Mouse (Mus musculus): Measurements from ENCODE around the gene Efcab9.

Efcab9 gene

DNA sequence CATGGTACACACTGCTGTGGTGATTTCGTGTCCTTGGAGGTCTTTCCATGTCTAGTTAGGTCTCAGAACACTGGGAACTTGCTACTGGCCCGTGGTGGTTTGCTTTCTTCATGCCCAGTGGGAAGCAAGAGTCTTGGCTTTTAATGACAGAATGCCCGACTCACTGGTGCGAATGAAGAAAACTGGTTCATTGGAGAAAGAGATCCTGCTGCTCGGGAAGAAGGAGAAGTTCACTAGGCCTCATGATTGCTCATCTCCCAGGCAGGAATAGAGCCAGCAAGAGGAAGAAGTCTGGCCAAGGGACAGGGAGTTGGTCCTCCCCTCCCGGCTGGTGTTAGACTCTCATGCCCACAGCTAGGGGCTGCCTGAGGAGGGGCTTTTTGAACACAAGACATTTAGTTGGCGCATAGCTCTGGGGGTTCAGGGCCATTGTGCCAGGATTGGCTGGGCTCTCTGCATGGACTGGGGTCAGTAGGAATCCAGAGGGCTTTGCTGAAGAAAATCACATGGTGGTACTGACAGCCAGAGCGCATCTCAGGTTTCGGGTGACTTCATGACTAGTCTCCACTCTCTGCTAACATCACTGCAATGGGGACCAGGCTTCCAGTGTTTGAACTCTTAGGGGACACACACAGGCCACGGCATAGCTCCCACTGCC is 24.6 kb upstream of the Efcab9 start:
- no peak for DNase-seq (ENCODE audit: low spot score)

DNA sequence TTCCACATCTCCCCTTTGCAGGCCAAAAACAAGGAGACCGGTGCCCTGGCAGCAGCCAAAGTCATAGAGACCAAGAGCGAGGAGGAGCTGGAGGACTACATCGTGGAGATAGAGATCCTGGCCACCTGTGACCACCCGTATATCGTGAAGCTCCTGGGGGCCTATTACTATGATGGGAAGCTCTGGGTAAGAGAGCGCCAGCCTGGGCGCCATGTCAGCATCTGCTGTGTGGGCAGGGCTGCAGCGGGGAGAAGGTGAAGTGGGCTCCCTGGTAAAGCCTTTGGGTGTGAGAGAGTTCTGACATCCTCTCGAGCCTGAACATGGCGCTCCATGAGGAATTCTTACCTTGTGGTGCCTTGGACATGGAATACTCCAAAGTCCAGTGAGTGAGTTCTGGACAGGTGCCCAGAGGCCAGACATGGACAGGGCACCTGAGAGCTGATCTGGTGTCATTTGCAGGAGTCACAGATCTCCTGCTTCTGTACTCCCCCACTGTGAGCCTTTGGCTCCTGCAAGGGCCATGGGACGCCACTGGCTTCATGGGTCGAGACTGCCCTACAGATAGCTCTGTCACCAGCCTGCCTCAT is 23.3 kb upstream of the Efcab9 start:
- DNase-seq (ENCODE audit: low spot score): no peak

DNA sequence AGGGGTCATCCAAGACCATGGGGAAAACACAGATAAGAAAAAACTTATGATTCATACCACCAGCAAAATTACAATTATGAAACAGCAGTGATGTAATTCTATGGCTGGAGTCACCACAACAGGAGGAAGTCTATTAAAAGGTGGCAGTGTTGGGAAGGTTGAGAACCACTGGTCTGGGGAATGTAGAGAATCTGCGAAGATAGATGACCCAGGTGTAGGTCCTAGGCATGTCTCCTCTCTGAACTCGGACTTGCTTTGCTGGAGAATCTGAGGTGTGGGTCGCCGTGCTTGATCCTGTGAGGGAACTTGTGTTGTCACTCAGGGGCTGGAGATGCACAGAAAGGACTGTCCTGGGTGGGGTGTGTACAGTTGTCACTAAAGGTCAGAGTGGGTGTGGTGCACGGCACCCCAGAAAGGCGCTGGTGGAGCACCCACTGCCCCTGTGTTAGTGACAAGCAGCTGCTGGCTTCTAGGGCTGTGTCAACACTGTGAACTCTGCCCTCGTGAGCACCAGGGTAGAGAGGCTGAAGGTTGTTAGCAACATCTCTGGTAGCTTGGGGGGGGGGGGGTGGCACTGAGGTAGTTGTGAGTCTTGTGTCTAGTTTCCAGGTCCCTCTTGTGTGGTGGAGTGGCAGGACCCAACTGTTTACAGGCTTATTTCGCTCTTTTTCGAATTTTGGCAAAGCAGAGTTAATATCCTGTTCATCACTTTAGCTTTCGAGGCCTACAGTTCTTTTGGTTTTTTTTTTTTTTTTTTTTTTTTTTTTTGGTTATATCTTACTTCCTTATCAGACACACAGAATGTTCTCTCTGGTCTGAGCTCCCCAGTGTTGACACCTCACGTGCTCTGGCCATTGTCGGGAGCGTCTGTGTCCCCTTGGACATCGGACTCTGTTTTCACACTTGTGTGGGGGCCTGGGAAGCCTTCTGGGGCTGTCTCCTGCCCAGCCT is 22.5 kb upstream of the Efcab9 start:
- no peak for DNase-seq (ENCODE audit: low spot score)

DNA sequence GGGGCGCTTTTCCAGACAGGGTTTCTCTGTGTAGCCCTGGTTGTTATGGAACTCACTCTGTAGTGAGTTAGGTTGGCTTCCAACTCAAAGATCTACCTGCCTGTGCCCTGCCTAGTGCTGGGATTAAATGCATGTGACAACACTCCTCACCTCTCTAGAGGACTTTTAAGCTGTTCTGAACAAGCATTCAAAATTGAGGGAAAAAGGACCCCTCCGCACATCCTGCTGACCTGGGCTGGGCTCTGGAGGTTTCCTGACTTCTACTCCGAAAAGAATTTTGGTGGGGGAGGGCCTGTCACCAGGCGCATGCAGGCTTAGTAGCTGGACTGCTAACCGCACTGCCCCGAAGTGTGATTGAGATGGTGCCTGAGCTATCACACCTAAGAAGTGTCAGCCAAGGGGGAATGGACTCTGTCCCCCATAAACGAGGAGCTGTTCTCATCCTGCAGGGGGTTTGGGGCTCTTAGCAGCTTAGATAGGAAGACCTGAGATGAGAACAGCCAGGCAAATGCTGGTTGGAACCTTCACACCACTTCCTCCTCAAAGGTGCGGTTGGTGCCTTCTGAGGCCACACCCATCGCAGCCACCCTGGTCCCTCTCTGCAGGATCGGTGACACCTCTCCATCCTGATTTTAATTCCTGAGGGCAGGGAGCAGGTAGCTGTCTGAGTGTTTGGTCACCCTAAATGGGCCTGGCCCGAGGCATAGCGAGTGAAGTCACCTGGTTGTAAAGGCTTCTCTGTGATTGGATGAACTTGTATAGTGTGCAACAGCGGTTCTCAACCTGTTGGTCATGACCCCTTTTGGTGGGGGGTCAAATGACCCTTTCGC is 21.6 kb upstream of the Efcab9 start:
- no peak for DNase-seq (ENCODE audit: low spot score)

DNA sequence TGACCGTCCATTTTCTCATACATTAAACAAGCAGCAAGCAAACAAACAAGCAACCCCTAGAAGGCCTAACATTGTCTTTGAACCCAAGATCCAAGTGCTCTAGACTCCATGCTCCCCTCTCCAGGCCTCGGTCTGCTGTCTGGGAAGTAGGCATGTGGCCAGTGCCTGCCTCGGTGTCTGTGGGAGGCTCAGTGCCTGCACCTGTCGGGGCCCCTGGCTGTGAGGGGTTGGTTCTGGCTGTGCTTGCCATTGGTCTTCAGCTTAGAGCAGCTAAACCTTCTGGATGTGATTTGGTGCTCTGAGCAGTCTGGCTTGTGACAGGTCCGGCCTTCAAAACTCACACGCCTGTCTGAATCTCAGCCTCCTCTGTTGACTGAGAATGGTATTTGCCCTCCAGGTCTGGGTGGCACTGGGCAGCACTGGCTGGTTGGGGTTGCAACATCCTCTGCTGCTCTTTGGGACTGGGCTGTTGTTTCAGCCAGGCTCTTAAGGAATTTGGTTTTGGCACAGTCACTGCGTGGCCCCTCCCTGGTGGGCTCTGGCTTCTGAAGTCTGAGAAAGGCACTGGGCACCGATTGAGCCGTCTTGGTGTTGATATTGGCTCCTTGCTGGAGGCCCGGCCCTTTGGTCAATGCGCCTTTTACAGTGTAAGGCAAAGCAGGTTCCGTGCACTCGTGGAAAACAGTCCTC is 20.7 kb upstream of the Efcab9 start:
- DNase-seq (ENCODE audit: low spot score): no peak

DNA sequence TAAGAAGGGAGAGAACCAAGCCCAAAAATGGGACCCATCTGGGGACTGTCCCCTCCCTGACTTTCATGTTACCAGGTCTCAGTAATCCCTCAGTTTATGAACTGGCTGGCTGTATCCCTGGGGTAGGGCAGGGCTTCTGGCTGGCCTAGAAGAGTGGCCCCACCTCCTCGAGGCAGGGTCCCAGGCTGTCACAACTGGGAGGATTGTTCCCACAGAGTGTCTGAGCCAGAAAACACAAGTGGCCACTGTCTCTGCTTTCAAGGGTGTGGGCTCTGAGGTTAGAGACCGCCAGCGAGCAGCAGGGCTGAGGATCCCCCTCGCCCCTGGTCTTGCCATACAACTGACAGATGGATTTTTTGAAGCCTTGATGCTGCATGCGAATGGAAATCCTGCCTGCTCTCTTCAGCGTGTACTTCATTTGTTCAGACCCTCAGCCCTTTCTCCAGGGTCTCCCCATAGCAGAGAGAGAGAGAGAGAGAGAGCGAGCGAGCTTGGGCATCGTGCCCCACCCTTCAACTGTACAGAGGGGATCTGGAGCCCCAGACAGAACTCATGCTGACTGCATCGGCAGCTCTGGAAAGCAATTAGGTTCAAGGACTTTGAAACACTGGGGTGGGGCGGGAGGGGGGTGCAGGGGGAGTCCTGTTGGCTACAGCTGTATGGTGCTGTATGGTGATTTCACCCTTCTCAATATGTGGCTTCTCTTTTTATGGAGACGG is 19.9 kb upstream of the Efcab9 start:
- no peak for DNase-seq (ENCODE audit: low spot score)

DNA sequence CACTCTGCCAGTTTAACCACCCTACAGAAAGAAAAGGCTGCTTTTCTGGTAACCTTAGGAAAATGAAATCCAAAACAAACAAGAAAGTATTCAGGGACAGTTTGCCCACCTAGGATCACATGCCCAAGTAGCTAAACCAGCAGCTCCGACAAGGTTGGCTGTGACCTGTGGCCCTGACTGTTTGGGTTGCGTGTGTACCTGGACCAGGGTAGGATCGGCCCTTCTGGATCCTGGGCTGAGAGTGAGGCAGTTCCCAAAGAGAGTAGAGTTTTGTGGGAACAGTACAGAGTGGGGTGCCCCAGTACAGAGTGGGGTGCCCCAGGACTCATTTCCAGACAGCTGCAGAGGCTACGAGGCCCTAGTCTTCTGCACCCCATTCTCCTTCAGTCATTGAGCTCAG is 19.2 kb upstream of the Efcab9 start:
- no peak for DNase-seq (ENCODE audit: low spot score)

DNA sequence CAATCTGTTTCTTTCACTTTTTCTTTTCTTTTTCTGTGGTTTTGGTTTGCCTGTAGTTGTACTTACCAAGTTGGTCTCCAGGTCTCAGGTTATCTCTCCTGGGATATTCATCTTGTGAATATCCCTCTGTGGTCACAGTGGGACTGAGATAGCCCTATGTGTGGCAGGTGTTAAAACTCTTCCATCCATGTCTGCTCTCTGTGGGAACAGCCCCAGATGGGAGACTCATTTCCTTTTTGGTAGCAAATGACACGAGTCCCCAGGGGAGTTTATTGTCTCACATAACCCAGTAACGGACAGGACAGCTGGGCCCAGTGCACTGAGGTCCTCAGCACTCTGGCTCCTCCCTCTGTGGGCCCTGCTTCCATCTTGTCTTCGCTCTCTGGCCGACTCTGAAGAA is 18.2 kb upstream of the Efcab9 start:
- no peak for DNase-seq (ENCODE audit: low spot score)

DNA sequence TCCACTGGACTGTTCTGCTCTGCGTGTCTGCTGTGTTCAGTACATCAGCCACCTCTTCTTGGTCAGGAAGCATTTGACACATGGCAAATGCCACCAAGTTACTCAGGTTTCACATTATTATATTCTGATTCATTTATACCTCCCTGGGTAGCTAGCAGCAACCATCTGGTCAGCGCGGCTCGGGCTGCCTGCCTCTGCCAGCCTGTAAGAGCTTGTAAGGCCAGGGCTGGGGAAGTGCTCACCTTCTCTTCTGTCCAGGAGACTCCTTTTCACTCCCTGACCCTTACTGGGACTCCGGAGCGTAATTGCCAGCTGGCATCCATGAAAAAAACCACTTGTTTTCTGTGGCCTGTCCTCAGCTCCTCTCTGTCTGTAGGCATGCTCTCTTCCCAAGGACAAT is 17.4 kb upstream of the Efcab9 start:
- DNase-seq (ENCODE audit: low spot score): no peak

DNA sequence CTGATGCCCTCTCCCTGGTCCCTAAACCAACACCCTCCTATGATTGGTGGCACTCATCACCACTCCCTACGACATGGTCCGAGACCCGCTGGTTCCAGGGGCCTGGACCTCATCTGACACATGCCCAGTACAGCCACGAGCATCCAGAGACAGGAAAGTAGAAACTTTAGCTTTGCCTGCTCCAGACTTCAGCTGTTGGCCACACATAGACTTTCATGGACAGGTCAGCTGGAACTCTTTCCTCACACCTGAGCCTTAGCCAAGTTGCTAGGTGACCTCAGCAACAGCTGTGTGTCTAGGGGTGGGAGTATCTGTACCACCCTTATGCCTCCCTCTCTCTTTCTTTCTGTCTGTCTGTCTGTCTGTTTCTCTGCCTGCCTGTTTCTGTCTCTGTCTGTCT is 16.4 kb upstream of the Efcab9 start:
- DNase-seq (ENCODE audit: low spot score): no peak

DNA sequence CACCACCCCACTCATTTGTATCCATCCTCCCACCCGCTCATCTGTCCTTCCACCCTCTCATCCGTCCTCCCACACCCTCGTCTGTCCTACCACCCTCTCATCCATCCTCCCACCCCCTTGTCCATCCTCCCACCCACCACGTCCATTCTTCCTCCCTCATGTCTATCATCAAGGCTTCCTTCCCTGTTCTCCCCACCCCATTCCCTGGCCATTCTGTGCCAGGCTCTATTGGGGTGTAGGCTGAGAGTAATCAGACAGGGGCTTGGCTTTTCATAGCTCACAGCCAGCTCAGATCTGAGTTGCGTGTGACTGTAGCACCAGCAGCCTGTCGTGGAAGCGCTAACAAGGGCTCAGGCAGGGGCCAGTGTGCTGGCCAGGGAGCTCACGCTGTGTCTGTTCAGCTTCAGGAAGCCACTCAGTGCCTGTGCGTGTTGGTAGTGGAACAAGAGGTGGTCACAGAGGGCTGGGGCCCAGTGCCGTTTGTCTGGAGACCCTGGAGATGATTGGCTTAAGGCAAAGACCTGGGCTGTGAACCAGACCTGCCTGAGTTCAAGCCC is 15.6 kb upstream of the Efcab9 start:
- no peak for DNase-seq (ENCODE audit: low spot score)

DNA sequence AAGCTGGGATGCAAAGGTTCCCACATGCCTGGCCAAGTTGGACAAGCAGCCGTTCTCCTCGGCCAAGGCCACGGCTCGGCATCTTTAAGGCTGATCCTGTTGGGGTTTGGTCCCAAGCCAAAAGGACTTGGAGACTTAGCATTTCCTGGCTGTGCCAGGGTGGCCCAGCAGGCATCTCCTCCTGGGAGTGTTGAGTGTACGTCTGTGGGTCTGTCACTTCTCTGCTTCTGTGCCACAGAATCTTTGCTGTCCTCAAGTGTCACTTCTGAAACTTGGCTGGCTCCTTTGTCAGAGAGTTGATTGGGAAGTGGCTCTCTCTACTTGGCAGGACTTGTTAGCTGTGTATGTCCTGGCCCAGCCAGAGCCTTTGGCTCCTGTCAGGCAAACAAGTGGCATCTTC is 14.6 kb upstream of the Efcab9 start:
- no peak for DNase-seq (ENCODE audit: low spot score)

DNA sequence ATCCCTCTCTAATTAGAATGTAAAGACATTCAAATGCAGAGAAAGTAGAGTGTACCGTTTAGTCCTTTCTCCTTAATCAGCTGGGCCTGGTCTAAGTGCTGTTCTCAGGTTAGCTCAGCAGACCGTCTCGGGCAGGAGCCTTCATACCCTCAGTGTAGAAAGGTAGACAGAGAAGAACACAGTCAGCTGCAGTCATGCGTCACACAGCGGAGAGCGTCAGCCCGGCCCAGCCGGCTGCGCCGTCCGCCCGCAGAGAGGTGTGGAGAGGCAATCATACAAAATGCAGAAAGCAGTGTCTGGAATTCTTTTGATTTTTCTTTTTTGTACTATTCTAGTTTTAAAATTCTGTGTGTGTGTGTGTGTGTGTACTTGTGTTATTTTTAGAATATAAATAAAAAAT is 13.7 kb upstream of the Efcab9 start:
- no peak for DNase-seq (ENCODE audit: low spot score)

DNA sequence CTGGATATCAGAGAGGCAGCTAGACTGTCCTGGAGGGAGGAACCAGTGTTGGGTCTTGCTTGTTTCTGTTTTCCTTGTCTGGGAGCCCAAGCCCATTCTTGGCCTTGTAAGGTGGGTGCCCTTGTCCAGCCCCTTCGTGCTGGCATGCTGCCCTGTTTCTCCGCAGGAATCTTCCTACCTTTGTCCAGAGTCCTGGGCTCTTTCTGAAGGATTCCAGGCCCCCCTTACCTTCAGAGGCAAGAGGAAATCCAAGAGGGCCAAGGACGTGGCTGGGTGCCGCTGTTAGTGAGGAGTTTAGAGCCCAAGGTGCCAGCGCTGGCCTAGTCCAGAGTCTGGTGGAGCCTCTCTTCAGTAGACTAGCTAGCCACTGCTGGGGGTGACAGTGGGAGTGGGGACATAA is 12.6 kb upstream of the Efcab9 start:
- DNase-seq (ENCODE audit: low spot score): no peak

DNA sequence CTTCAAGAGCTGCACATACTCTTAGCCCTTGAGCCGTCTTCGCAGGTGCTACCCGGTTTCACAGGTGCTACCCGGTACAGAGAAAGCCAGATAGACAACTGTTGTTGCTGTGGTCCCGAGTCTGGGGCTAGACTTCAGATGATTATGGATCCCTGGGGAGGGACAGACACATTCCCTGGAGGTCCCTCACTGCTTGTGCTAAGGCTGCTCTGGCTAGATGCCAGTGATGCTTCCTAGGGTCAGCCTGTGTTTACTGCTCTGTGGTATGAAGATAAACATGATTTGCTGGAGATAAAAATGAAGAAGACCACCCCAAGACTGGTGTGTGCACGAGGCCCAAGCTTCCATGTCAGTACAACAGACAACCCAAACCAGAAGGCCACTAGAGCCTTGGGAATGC is 12.2 kb upstream of the Efcab9 start:
- DNase-seq (ENCODE audit: low spot score): no peak

DNA sequence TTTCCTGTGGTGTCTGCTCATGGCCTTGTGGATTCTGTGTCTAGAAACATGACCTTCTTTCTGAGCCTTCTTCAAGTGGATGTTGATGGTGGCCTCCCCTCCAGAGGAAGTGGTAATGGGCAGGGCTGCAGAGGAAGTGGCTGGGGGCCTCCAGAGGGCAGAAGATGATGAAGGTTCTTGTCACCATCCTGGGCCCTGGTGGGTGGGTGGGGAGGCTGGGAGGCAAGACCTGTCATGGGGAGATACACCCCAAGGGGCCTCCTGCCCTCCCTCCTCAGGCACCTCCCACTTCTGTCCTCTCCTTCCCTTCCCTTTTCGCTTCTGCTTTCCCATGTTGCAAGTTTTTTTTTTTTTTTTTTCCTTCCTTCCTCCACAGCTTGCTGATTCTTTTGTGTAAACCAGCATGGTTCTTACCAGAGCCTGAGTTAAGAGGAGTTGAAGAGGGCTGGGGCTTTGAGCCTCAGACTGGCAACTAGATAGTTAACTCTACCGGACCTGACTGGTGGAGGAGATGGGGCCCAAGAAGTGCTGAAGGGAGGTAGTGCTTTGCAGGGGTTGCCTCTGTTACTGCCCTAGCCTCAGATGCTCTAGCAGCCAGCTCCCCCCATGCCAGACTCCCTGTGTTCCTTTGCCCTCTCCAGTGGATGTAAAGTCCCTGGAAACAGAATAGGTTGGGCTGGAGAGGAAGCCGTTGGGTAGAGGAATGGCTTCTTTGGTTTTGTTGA is 11.0 kb upstream of the Efcab9 start:
- no peak for DNase-seq (ENCODE audit: low spot score)

DNA sequence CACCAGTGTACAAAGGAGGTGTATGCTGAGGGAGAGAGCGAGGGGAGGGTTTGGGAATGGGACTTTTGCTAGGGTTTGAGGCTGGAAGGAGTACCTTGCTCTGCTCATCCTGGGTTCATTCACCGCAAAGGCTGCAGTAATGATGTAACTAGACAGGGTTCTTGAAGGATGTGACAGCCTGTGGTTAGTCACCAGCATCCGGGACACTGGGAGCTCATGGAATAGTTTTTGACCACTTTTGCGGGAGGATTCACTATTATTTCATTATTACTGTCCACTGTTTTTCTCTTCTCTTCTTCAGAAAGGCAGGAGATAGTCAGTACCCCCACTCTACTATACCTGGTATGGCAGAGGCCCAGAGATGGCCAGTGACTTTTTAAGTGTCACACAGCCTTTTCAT is 10.3 kb upstream of the Efcab9 start:
- DNase-seq (ENCODE audit: low spot score): no peak

DNA sequence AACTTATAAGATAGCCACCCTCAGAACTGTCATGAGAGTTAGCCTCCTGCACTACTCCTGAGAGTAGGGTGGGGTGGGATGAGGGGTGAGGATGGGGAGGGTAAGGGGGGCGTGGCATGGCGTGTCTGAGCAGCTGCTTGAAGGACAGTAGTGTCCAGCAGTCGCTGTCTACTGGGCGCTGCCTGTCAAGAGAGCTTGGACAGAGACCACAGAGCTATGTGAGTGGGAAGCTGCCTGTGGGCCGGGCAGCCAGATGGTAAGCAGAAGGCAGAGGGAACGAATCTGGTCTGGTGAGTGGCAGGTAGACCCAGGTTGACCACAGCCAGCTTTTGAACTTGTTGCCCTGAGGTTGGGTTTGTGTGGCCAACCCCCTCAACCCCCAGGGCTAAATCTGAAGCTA is 8.6 kb upstream of the Efcab9 start:
- DNase-seq (ENCODE audit: low spot score): no peak

DNA sequence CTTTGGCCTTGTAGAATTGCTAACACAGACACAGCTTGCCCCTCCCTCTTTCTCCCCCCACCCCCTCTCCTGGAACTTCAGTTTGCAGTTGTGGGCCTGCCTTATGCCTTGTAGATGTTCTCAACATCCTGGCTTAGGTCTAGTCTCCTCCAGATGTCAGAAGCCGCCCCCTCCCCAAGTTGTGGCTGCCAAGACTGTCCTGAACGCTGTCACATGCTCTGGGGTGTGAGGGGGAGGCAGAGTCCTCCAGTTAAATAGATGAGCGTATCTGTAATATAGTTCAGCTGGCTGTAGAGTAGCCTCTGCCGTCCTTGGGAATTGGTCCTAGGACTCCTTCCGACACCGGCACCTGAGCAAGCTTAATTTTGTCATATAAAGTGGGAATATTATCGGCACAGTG is 7.8 kb upstream of the Efcab9 start:
- no peak for DNase-seq (ENCODE audit: low spot score)

DNA sequence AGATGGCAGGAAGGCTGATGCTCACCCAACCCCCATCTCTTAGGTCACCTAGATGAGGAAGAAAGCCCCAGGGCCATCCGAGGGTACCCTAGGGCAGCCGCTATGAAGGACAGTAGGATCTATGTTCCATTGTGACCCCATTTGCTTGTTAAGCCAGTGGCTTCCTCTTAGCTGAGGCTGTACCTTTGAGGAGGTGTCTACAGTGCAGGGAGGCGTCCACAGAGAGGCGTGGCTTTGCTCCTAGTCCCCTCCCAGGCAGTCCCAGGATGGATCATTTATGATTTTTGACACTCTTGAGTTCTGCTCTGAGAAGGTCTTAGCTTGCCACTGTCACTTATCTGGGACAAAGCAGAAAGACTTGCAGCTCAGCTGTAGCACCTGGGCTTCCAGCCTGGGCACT is 7.0 kb upstream of the Efcab9 start:
- DNase-seq (ENCODE audit: low spot score): no peak

Data from layer of hippocampus, adult 11-12 months (tissue).